Mouse (Mus musculus) heart, postnatal 0 days (tissue): ENCODE data around the gene Pigv.

ENCODE experiments used
- CTCF ChIP-seq: IDR thresholded peaks from 2 replicates; pipeline ENCODE4 v1.5.1; 2016; ENCODE audit warnings: antibody characterized with exemption, control low read depth, low read depth
- EP300 ChIP-seq: IDR thresholded peaks from 2 replicates; pipeline ENCODE4 v1.6.1; 2016; ENCODE audit warnings: antibody characterized with exemption, low read depth

DNA sequence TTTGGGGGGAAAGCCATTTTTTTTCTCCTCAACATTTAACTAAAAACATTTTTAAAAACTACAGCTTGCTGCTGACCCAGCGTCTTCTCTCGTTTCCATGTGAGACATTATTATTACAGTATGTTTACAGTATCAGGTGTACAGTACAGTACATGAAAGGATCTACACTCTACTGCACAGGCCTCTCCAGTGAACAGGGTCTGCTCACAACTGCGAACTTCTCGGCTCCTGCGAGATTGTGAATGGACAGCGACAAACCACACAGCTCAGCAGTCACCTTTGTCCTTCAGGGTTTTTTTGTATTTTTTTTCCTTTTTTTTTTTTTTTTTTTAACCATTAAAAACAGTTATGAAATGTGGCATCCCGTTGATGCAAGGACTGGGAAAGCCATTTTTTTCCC lies 7.2 kb upstream of the Pigv start:
- TF ChIP-seq CTCF (no peak), EP300 (no peak)
